Mouse (Mus musculus) retina, embryonic 14.5 days (tissue): ENCODE results near the gene Arv1.

Experiments used
- DNase-seq: peaks from one replicate; pipeline ENCODE4 v3.0.0-alpha.2; 2015; ENCODE audit warnings: low spot score

Arv1 gene

GRCm38 (mm10) chr8:124721862-124722515 lies at the start of gene Arv1, which contains the start of gene Ttc13:
Gene Arv1 (plus strand): TSS chr8:124722139.
Gene Ttc13 (minus strand): TSS chr8:124721983.
- peak; percentile 97 for DNase-seq

GRCm38 (mm10) chr8:124672345-124672744 lies 49.6 kb upstream of the Arv1 start:
- no peak for DNase-seq

GRCm38 (mm10) chr8:124676661-124677060 lies 45.3 kb upstream of the Arv1 start:
- DNase-seq = no peak

GRCm38 (mm10) chr8:124677078-124677477 lies 44.9 kb upstream of the Arv1 start:
- no peak for DNase-seq

GRCm38 (mm10) chr8:124677486-124677885 lies 44.5 kb upstream of the Arv1 start:
- DNase-seq = peak; percentile 87

GRCm38 (mm10) chr8:124678246-124678645 lies 43.7 kb upstream of the Arv1 start:
- DNase-seq = no peak

GRCm38 (mm10) chr8:124681077-124681791 lies 40.7 kb upstream of the Arv1 start:
- DNase-seq = no peak

GRCm38 (mm10) chr8:124681792-124682157 lies 40.2 kb upstream of the Arv1 start:
- DNase-seq = no peak

GRCm38 (mm10) chr8:124682218-124682617 lies 39.7 kb upstream of the Arv1 start:
- DNase-seq = no peak

- DNase-seq = no peak
Observed at GRCm38 (mm10) chr8:124688899-124689298, 33.0 kb upstream of the Arv1 start.

GRCm38 (mm10) chr8:124691706-124692105 lies 30.2 kb upstream of the Arv1 start:
- DNase-seq = no peak

GRCm38 (mm10) chr8:124695424-124696100 lies 26.4 kb upstream of the Arv1 start:
- DNase-seq = no peak

- no peak for DNase-seq
Observed at GRCm38 (mm10) chr8:124700271-124700670, 21.7 kb upstream of the Arv1 start.

- no peak for DNase-seq
Observed at GRCm38 (mm10) chr8:124701023-124701422, 20.9 kb upstream of the Arv1 start.

- DNase-seq = no peak
Observed at GRCm38 (mm10) chr8:124702183-124702582, 19.8 kb upstream of the Arv1 start.

GRCm38 (mm10) chr8:124703526-124703925 lies 18.4 kb upstream of the Arv1 start:
- no peak for DNase-seq

GRCm38 (mm10) chr8:124704376-124704775 lies 17.6 kb upstream of the Arv1 start:
- DNase-seq = no peak

GRCm38 (mm10) chr8:124705823-124706222 lies 16.1 kb upstream of the Arv1 start:
- no peak for DNase-seq

- DNase-seq = no peak
Observed at GRCm38 (mm10) chr8:124713207-124713606, 8.7 kb upstream of the Arv1 start.

- DNase-seq = no peak
Observed at GRCm38 (mm10) chr8:124715736-124716135, 6.2 kb upstream of the Arv1 start.

GRCm38 (mm10) chr8:124720133-124720532 lies 1.8 kb upstream of the Arv1 start:
- peak; percentile 17 for DNase-seq

- peak; percentile 9 for DNase-seq
Observed at GRCm38 (mm10) chr8:124720938-124721861, 739 bp upstream of the Arv1 start.
